Mouse (Mus musculus): ENCODE results near the gene Trim41. TPM values are rescaled to one million over a fixed set of nuclear protein-coding genes. Genes with fewer than 3 reads are reported as not detected.
"Not testable (repeated sequence)": the region's sequence is repeated elsewhere in the genome, so short reads cannot be mapped to it uniquely, and the experiment has no call there.

Trim41 gene
- polyA plus RNA-seq, 1 experiment from 2014 or later: 3.6 TPM

DNA sequence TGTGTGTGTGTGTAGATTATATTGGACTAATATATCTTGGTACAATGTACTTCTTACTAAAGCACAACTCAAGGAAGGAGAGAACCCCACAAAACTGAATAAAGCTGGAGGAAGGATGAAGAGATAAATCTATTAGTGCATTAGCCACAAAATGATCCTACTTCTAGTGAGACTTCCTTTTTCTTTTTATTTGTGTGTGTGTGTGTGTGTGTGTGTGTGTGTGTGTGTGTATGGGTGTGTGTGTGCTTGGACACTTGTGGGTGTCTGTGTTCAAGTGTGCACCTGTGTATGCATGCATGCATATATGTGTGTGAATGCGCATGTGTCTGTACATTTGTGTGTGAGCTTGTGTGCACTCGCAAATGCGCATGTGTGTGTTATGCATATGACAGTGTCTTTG lies 24.0 kb downstream of the Trim41 start:
- Histone ChIP-seq H3K4me1 (ENCODE audit: control insufficient read depth, insufficient read depth, low read length) (no peaks in the 10 kb centered on the region), H3K9ac (ENCODE audit: low read length) (no peak overlapping the region), H3K27me3 (ENCODE audit: control insufficient read depth, insufficient read depth, low read length) (no peaks in the 10 kb centered on the region), H3K4me3 (ENCODE audit: low read depth, low read length) (no peak overlapping the region), H3K27ac (ENCODE audit: low read depth, low read length) (no peak overlapping the region), H3K4me2 (ENCODE audit: low read depth) (no peak overlapping the region), H3K9me3 (ENCODE audit: control insufficient read depth, low read length) (no peaks in the 10 kb centered on the region), H3K36me3 (ENCODE audit: control insufficient read depth, insufficient read depth, low read length) (no peaks in the 10 kb centered on the region)
- WGBS: 97% methylated on average over 3 of the region's 3 CpGs
- ATAC-seq (ENCODE audit: insufficient read depth, low FRiP score, low TSS enrichment): no peak
- no peak for DNase-seq (ENCODE audit: low spot score)

GRCm38 (mm10) chr11:48791894-48792293 lies 25.3 kb downstream of the Trim41 start:
- ATAC-seq (ENCODE audit: insufficient read depth, low FRiP score, low TSS enrichment); H3K4me3 ChIP-seq (ENCODE audit: low read depth, low read length); DNase-seq (ENCODE audit: low spot score); H3K27me3 ChIP-seq (ENCODE audit: control insufficient read depth, insufficient read depth, low read length); H3K9ac ChIP-seq (ENCODE audit: low read length); H3K9me3 ChIP-seq (ENCODE audit: control insufficient read depth, low read length); H3K4me1 ChIP-seq (ENCODE audit: control insufficient read depth, insufficient read depth, low read length); H3K27ac ChIP-seq (ENCODE audit: low read depth, low read length); H3K36me3 ChIP-seq (ENCODE audit: control insufficient read depth, insufficient read depth, low read length); H3K4me2 ChIP-seq (ENCODE audit: low read depth): not testable (repeated sequence)
- 92% methylated on average over 9 of the region's 9 CpGs for WGBS

DNA sequence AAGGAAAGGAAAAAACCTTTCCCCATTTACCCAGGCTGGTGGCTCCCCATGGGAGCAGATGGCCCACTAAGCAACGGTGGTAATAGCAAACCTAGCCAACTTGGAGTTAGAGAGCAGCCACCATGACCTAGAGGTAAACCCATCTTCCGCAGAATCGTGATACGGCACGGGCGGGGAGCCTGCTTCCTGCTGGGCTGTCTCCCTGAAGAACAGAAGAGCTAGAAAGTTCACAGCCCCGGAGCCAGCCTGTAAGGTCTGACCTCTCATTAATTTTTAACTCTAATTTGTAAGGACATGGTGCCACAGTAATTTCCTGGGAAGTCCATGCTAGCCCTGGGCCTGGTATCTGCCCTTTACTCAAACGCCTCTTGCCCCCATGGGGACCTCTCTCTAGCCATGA lies 26.2 kb downstream of the Trim41 start:
- ATAC-seq (ENCODE audit: insufficient read depth, low FRiP score, low TSS enrichment): no peak
- H3K4me1 ChIP-seq (ENCODE audit: control insufficient read depth, insufficient read depth, low read length): no peaks in the 10 kb centered on the region
- no peak overlapping the region for H3K4me3 ChIP-seq (ENCODE audit: low read depth, low read length)
- H3K27ac ChIP-seq (ENCODE audit: low read depth, low read length): no peak overlapping the region
- H3K9me3 ChIP-seq (ENCODE audit: control insufficient read depth, low read length): no peaks in the 10 kb centered on the region
- H3K9ac ChIP-seq (ENCODE audit: low read length): no peak overlapping the region
- DNase-seq (ENCODE audit: low spot score): no peak
- 43% methylated on average over 8 of the region's 8 CpGs for WGBS
- H3K27me3 ChIP-seq (ENCODE audit: control insufficient read depth, insufficient read depth, low read length): no peaks in the 10 kb centered on the region
- no peaks in the 10 kb centered on the region for H3K36me3 ChIP-seq (ENCODE audit: control insufficient read depth, insufficient read depth, low read length)
- H3K4me2 ChIP-seq (ENCODE audit: low read depth): no peak overlapping the region

- 0 out of 2 replicates have a peak overlapping the region, but pooled peaks have one; percentile 8 for H3K4me3 ChIP-seq (ENCODE audit: low read depth, low read length)
- H3K27me3 ChIP-seq (ENCODE audit: control insufficient read depth, insufficient read depth, low read length): no peaks in the 10 kb centered on the region
- no peak overlapping the region; the same call in 1 of the 2 replicates for H3K9ac ChIP-seq (ENCODE audit: low read length)
- no peaks in the 10 kb centered on the region for H3K9me3 ChIP-seq (ENCODE audit: control insufficient read depth, low read length)
- DNase-seq (ENCODE audit: low spot score) (peak; percentile 89), ATAC-seq (ENCODE audit: insufficient read depth, low FRiP score, low TSS enrichment) (peak; percentile 60; the same call in 1 of the 2 replicates)
- WGBS: 16% methylated on average over 20 of the region's 20 CpGs
- no peaks in the 10 kb centered on the region for H3K4me1 ChIP-seq (ENCODE audit: control insufficient read depth, insufficient read depth, low read length)
- no peak overlapping the region for H3K27ac ChIP-seq (ENCODE audit: low read depth, low read length)
- peak overlapping the region; percentile 35; the same call in 1 of the 2 replicates for H3K4me2 ChIP-seq (ENCODE audit: low read depth)
- H3K36me3 ChIP-seq (ENCODE audit: control insufficient read depth, insufficient read depth, low read length): no peaks in the 10 kb centered on the region
These were observed 27.0 kb downstream of the Trim41 start for GRCm38 (mm10) chr11:48789973-48790823.

DNA sequence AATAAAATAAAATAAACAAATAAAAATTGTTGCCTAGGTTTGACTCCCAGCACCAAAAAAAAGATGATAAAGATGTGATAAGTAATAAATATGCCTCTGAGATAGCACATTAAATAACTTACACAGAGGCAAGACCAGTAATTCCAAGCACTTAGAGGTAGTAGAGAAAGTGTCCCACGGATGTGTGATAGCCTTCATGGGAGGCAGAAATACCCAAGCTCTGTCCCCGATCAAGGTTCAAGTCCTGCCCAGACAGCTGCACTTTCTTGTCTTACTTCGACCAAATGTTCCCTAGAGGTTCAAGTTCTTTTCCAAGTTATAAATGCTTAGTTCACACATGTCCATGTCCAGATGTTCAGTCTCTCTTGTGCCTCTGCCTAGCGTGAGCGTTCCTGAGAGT lies 27.9 kb downstream of the Trim41 start:
- Histone ChIP-seq H3K4me2 (ENCODE audit: low read depth) (no peak overlapping the region), H3K27me3 (ENCODE audit: control insufficient read depth, insufficient read depth, low read length) (no peaks in the 10 kb centered on the region), H3K9ac (ENCODE audit: low read length) (no peak overlapping the region), H3K9me3 (ENCODE audit: control insufficient read depth, low read length) (no peaks in the 10 kb centered on the region), H3K4me1 (ENCODE audit: control insufficient read depth, insufficient read depth, low read length) (no peaks in the 10 kb centered on the region), H3K36me3 (ENCODE audit: control insufficient read depth, insufficient read depth, low read length) (no peaks in the 10 kb centered on the region), H3K4me3 (ENCODE audit: low read depth, low read length) (no peak overlapping the region), H3K27ac (ENCODE audit: low read depth, low read length) (no peak overlapping the region)
- 85% methylated on average over 5 of the region's 5 CpGs for WGBS
- ATAC-seq (ENCODE audit: insufficient read depth, low FRiP score, low TSS enrichment): no peak
- DNase-seq (ENCODE audit: low spot score): no peak

DNA sequence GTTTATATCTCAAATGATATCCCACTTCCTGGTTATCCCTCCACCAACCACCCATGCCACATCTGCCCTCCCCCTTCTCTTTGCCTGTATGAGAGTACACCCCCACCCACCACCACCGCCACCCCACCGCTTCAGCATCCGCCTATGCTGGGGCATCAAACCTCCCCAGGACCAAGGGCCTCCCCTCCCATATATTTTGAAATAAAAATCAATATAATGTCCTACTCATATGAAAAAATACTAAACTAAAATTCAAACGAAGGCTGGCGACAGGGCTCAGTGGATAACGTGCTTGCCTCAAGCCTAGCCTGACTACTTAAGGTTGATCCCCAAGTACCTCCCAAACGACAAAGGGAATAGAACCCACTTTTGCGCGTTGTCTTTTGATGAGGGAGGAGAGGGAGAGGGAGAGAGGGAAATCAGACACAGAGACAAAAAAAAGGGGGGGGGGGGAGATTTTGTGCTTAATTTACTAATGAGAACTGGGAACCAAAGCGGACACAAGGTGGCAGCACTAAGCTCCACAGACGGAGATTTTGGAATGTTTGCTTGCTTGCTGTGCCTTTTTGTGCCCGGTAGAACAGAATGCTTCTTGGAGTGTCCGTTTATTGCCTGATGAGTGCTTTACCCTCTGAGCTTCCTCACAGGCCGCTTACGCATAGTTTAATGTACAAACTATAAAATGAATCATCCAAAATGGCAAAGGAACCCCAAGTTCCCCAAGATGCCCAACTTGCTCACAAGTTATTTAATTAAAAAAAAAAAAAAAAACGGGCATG lies 28.7 kb downstream of the Trim41 start:
- Histone ChIP-seq H3K4me2 (ENCODE audit: low read depth) (peak overlapping the region; percentile 43), H3K27me3 (ENCODE audit: control insufficient read depth, insufficient read depth, low read length) (no peaks in the 10 kb centered on the region), H3K4me3 (ENCODE audit: low read depth, low read length) (peak overlapping the region; percentile 19), H3K9ac (ENCODE audit: low read length) (peak overlapping the region; percentile 38; the same call in 1 of the 2 replicates), H3K27ac (ENCODE audit: low read depth, low read length) (no peak overlapping the region), H3K9me3 (ENCODE audit: control insufficient read depth, low read length) (no peaks in the 10 kb centered on the region), H3K36me3 (ENCODE audit: control insufficient read depth, insufficient read depth, low read length) (no peaks in the 10 kb centered on the region), H3K4me1 (ENCODE audit: control insufficient read depth, insufficient read depth, low read length) (no peaks in the 10 kb centered on the region)
- 12% methylated on average over 16 of the region's 16 CpGs for WGBS
- DNase-seq (ENCODE audit: low spot score) (peak; percentile 83), ATAC-seq (ENCODE audit: insufficient read depth, low FRiP score, low TSS enrichment) (peak; percentile 71; the same call in 1 of the 2 replicates)

GRCm38 (mm10) chr11:48787455-48788211 lies 29.5 kb downstream of the Trim41 start:
- H3K27me3 ChIP-seq (ENCODE audit: control insufficient read depth, insufficient read depth, low read length): no peaks in the 10 kb centered on the region
- ATAC-seq (ENCODE audit: insufficient read depth, low FRiP score, low TSS enrichment) (peak; percentile 45; the same call in 1 of the 2 replicates), DNase-seq (ENCODE audit: low spot score) (no peak)
- no peak overlapping the region for H3K4me3 ChIP-seq (ENCODE audit: low read depth, low read length)
- H3K9me3 ChIP-seq (ENCODE audit: control insufficient read depth, low read length): no peaks in the 10 kb centered on the region
- no peaks in the 10 kb centered on the region for H3K36me3 ChIP-seq (ENCODE audit: control insufficient read depth, insufficient read depth, low read length)
- H3K4me1 ChIP-seq (ENCODE audit: control insufficient read depth, insufficient read depth, low read length): no peaks in the 10 kb centered on the region
- no peak overlapping the region for H3K27ac ChIP-seq (ENCODE audit: low read depth, low read length)
- H3K9ac ChIP-seq (ENCODE audit: low read length): no peak overlapping the region
- WGBS: 54% methylated on average over 10 of the region's 10 CpGs
- H3K4me2 ChIP-seq (ENCODE audit: low read depth): peak overlapping the region; percentile 43

- 85% methylated on average over 4 of the region's 4 CpGs for WGBS
- no peak overlapping the region for H3K4me2 ChIP-seq (ENCODE audit: low read depth)
- H3K9me3 ChIP-seq (ENCODE audit: control insufficient read depth, low read length): no peaks in the 10 kb centered on the region
- no peak overlapping the region for H3K27ac ChIP-seq (ENCODE audit: low read depth, low read length)
- H3K4me3 ChIP-seq (ENCODE audit: low read depth, low read length): no peak overlapping the region
- H3K9ac ChIP-seq (ENCODE audit: low read length): no peak overlapping the region
- DNase-seq (ENCODE audit: low spot score): peak; percentile 4
- no peak for ATAC-seq (ENCODE audit: insufficient read depth, low FRiP score, low TSS enrichment)
- H3K27me3 ChIP-seq (ENCODE audit: control insufficient read depth, insufficient read depth, low read length): no peaks in the 10 kb centered on the region
- H3K4me1 ChIP-seq (ENCODE audit: control insufficient read depth, insufficient read depth, low read length): no peaks in the 10 kb centered on the region
- no peaks in the 10 kb centered on the region for H3K36me3 ChIP-seq (ENCODE audit: control insufficient read depth, insufficient read depth, low read length)
These were observed 34.9 kb downstream of the Trim41 start for GRCm38 (mm10) chr11:48782243-48782642.
